Mouse (Mus musculus) kidney, embryonic 15.5 days (tissue): Measurements from ENCODE around the gene Arsb. TPM values are rescaled to one million over a fixed set of nuclear protein-coding genes. Genes with fewer than 3 reads are reported as not detected.
"Not testable (repeated sequence)": the region's sequence is repeated elsewhere in the genome, so short reads cannot be mapped to it uniquely, and the experiment has no call there.

Experiments
- ATAC-seq: fragments of 200-750 bp; cut with Nextera tagmentation; replicated peaks from 2 replicates; pipeline ENCODE4 v1.8.0; 2017; ENCODE audit warnings: moderate TSS enrichment; ENCODE audit not compliant: low FRiP score
- H3K27ac ChIP-seq: fragments of 300-500 bp; sonication (generic); 2 replicates; pipeline ENCODE4 v1.5.1; 2015; ENCODE audit warnings: mild to moderate bottlenecking, inconsistent platforms
- H3K27me3 ChIP-seq: fragments of 300-500 bp; sonication (generic); 2 replicates; pipeline ENCODE4 v1.6.1; 2015; ENCODE audit warnings: inconsistent platforms
- H3K36me3 ChIP-seq: fragments of 300-500 bp; sonication (generic); 2 replicates; pipeline ENCODE4 v1.6.1; 2015; ENCODE audit warnings: inconsistent platforms
- H3K4me1 ChIP-seq: fragments of 300-500 bp; sonication (generic); 2 replicates; pipeline ENCODE4 v1.6.1; 2015; ENCODE audit warnings: inconsistent platforms
- H3K4me2 ChIP-seq: fragments of 300-500 bp; sonication (generic); 2 replicates; pipeline ENCODE4 v1.6.1; 2015; ENCODE audit warnings: moderate library complexity, mild to moderate bottlenecking, inconsistent platforms
- H3K4me3 ChIP-seq: fragments of 300-500 bp; sonication (generic); replicated peaks from 2 replicates; pipeline ENCODE4 v1.5.1; 2015; ENCODE audit warnings: mild to moderate bottlenecking, inconsistent platforms
- H3K9ac ChIP-seq: fragments of 300-500 bp; sonication (generic); 2 replicates; pipeline ENCODE4 v1.6.1; 2015; ENCODE audit warnings: mild to moderate bottlenecking, inconsistent platforms
- H3K9me3 ChIP-seq: fragments of 300-500 bp; sonication (generic); replicated peaks from 2 replicates; pipeline ENCODE4 v1.6.1; 2016; ENCODE audit warnings: inconsistent platforms
- WGBS: fragments of 180-500 bp; shearing (Covaris S2); methylation state at CpG from one replicate; pipeline ENCODE4 v1.1.7; 2015; ENCODE audit warnings: mixed read lengths; 5-methylcytosine and 5-hydroxymethylcytosine counted together
- microRNA-seq: library from miRNA; unstranded; fragments of <30 nt; microRNA quantifications from one replicate; pipeline ENCODE4, GENCODE M21; 2016
- polyA plus RNA-seq: library from polyadenylated mRNA; unstranded; fragments of >200 nt; fragmentation: Nextera tagmentation; extraction: Ambion mirVana; gene quantifications from 2 replicates; pipeline ENCODE4 v1.2.1, GENCODE M21; 2015

Arsb gene
- polyA plus RNA-seq, 1 experiment from 2014 or later = 13.9 TPM

DNA sequence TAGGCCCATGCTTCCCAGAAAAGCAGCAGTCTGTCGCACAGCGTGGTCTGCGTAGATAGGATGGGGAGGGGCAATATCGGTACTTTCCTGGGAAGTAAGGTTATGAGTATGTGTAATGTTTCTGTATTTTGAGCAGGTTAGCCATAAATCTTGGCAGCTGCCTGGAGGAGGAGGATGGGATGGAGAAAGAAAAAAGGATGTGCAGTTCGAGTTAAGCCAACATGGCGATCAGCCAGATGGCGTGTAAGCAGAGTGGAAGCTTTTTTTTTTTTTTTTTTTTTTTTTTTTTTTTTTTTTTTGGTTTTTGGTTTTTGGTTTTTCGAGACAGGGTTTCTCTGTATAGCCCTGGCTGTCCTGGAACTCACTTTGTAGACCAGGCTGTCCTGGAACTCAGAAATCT, 214.3 kb downstream of the Arsb start:
- H3K4me3 ChIP-seq, H3K27ac ChIP-seq, H3K36me3 ChIP-seq, H3K9ac ChIP-seq, H3K4me2 ChIP-seq, H3K27me3 ChIP-seq, H3K9me3 ChIP-seq, ATAC-seq: not testable (repeated sequence)
- WGBS = 90% methylated on average over 8 of the region's 8 CpGs
- peaks cover 17% of the 10 kb centered on the region for H3K4me1 ChIP-seq

DNA sequence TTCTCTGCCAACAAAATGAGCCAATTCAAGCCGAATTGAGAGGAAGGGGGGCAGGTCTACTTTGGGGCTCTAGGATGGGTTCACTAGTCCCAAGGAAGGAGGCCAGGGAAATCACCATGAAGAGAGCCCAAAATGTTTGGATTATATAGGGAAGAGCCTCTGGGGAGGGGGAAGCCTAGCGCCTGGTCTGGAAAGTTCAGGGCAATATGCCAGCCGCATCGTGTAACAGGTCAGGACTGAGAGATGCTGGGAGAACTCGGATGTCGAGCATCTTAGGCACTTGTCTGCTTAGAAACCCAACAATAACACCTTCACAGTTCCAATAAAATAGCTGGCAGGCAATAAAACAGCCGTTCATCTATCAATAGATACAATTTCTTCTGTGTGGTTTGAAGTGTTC, 216.2 kb downstream of the Arsb start:
- Histone ChIP-seq H3K36me3 (no peaks in the 10 kb centered on the region), H3K9ac (no peak overlapping the region), H3K27ac (no peak overlapping the region), H3K4me1 (peaks cover 17% of the 10 kb centered on the region), H3K4me2 (no peak overlapping the region), H3K4me3 (no peak overlapping the region), H3K27me3 (no peaks in the 10 kb centered on the region), H3K9me3 (no peaks in the 10 kb centered on the region)
- no peak for ATAC-seq
- WGBS = 61% methylated on average over 7 of the region's 7 CpGs

DNA sequence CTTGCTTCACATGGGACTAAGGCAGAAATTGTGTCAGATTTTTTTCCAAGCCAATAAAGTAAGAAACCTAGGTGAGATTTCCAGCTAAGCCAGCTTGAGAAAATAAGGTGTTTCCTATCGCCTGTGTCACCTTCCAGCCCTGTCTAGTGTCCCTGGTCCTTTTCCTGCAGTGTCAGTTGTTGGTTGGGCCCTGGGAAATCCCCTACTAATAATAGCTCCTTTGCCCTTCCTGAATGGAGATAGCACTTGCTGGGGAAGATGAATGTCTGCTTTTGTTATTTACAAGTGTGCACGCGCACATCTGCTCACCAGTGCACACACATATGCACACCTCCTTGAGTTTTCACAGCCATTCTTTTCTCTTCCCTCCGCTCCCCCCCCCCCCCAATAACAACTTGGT, 217.8 kb downstream of the Arsb start:
- no peaks in the 10 kb centered on the region for H3K27me3 ChIP-seq
- H3K9me3 ChIP-seq = no peaks in the 10 kb centered on the region
- no peaks in the 10 kb centered on the region for H3K36me3 ChIP-seq
- H3K27ac ChIP-seq = peak overlapping the region; percentile 68; the same call in 1 of the 2 replicates
- no peak for ATAC-seq
- H3K9ac ChIP-seq = no peak overlapping the region
- no peak overlapping the region for H3K4me3 ChIP-seq
- H3K4me1 ChIP-seq = peaks cover 17% of the 10 kb centered on the region
- H3K4me2 ChIP-seq = no peak overlapping the region
- 65% methylated on average over 4 of the region's 4 CpGs for WGBS

GRCm38 (mm10) chr13:93989736-93990611, 218.5 kb downstream of the Arsb start:
- no peaks in the 10 kb centered on the region for H3K27me3 ChIP-seq
- 70% methylated on average over 11 of the region's 11 CpGs for WGBS
- H3K4me2 ChIP-seq = no peak overlapping the region
- no peak overlapping the region for H3K9ac ChIP-seq
- H3K4me3 ChIP-seq = no peak overlapping the region
- no peaks in the 10 kb centered on the region for H3K9me3 ChIP-seq
- peaks cover 17% of the 10 kb centered on the region for H3K4me1 ChIP-seq
- peak overlapping the region; percentile 68 for H3K27ac ChIP-seq
- 0 out of 2 replicates have a peak, but pooled peaks have one; percentile 60 for ATAC-seq
- no peaks in the 10 kb centered on the region for H3K36me3 ChIP-seq

GRCm38 (mm10) chr13:93990841-93991240, 219.4 kb downstream of the Arsb start:
- no peaks in the 10 kb centered on the region for H3K27me3 ChIP-seq
- 81% methylated on average over 3 of the region's 3 CpGs for WGBS
- H3K9me3 ChIP-seq = no peaks in the 10 kb centered on the region
- peak overlapping the region; percentile 68; the same call in 1 of the 2 replicates for H3K27ac ChIP-seq
- no peak overlapping the region for H3K4me3 ChIP-seq
- H3K9ac ChIP-seq = no peak overlapping the region
- peaks cover 17% of the 10 kb centered on the region for H3K4me1 ChIP-seq
- no peaks in the 10 kb centered on the region for H3K36me3 ChIP-seq
- 0 out of 2 replicates have a peak, but pooled peaks have one; percentile 43 for ATAC-seq
- no peak overlapping the region for H3K4me2 ChIP-seq

DNA sequence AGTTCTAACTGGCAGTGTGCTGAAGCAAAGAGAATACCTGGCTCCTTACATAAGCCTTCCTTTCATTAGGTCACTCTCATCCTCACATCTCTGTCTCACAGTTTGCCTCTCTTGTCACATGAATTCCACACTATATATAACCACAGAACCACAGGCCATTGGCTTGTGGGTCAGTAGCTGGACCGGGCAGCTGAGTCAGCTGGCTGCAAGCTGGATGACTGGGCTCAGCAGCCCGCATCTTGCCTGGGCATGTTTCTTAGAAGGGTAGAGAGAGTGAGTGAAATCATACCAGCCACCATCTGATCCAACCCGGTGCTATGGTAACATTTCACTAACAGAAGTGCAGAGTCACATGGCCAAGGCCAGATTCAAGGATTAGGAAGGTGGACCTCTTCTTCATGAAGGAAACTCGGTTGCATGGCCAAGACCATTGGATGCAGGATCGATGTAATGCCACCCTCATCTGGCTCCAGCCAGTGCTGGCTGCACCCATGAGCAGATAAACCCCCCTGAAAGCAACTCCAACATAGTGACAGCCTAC, 221.0 kb downstream of the Arsb start:
- peaks cover 17% of the 10 kb centered on the region for H3K4me1 ChIP-seq
- no peaks in the 10 kb centered on the region for H3K9me3 ChIP-seq
- H3K36me3 ChIP-seq = no peaks in the 10 kb centered on the region
- no peak overlapping the region for H3K9ac ChIP-seq
- 95% methylated on average over 5 of the region's 5 CpGs for WGBS
- no peak for ATAC-seq
- H3K27ac ChIP-seq = no peak overlapping the region
- H3K4me3 ChIP-seq = no peak overlapping the region
- H3K4me2 ChIP-seq = no peak overlapping the region
- no peaks in the 10 kb centered on the region for H3K27me3 ChIP-seq

Small RNA genes lying within 50 kb of the gene (microRNA-seq; reads per million reads assigned to microRNA genes)
- gene Gm25534 = not detected
- not detected for gene Mir5624

Other genes starting within 250 kb of the Arsb start
- 0.86 and 1.0 TPM in 2 replicates for gene Bhmt, start 133.7 kb upstream of the Arsb start, polyA plus RNA-seq
- 4.8 and 4.9 TPM in 2 replicates for gene Bhmt2, start 97.3 kb upstream of the Arsb start, polyA plus RNA-seq
- 1.6 and 2.0 TPM in 2 replicates for gene Dmgdh, start 97.2 kb upstream of the Arsb start, polyA plus RNA-seq